Mouse (Mus musculus): Measurements from ENCODE around the gene Olfr557. TPM values are rescaled to one million over a fixed set of nuclear protein-coding genes. Genes with fewer than 3 reads are reported as not detected.

Gene Olfr557
- not detected for polyA plus RNA-seq (2017; shearing (Covaris generic))

GRCm38 (mm10) chr7:102695358-102696125, at the start of gene Olfr557:
Olfr557 (plus strand) TSS chr7:102695910.

GRCm38 (mm10) chr7:102658523-102658922, 37.2 kb upstream of the Olfr557 start, which contains the start of gene Olfr555:
Olfr555 (plus strand) TSS chr7:102658823.

GRCm38 (mm10) chr7:102664599-102664998, 31.1 kb upstream of the Olfr557 start, which contains the start of gene Olfr556:
Olfr556 (plus strand) TSS chr7:102664899.

GRCm38 (mm10) chr7:102686944-102687501, 8.7 kb upstream of the Olfr557 start, which contains the start of gene Trim68:
Trim68 (minus strand) TSS chr7:102687327.

GRCm38 (mm10) chr7:102701915-102702314, 6.2 kb downstream of the Olfr557 start, which contains the start of gene Olfr558:
Olfr558 (plus strand) TSS chr7:102702215.

GRCm38 (mm10) chr7:102718970-102719369, 23.3 kb downstream of the Olfr557 start, which contains the start of gene Olfr33:
Olfr33 (minus strand) TSS chr7:102719070.

GRCm38 (mm10) chr7:102727391-102727790, 31.7 kb downstream of the Olfr557 start, which contains the start of gene Olfr559:
Olfr559 (minus strand) TSS chr7:102727491.

Other genes starting within 250 kb of the Olfr557 start
- under 1 TPM in 1 of 2 experiments, not detected in 1; 0.12 TPM for gene Olfr543, start 214.2 kb upstream of the Olfr557 start, polyA plus RNA-seq (2017; shearing (Covaris generic))
- under 1 TPM in 1 of 2 experiments, not detected in 1; 0.84 TPM for gene Olfr544, start 207.6 kb upstream of the Olfr557 start, polyA plus RNA-seq (2017; shearing (Covaris generic))
- under 1 TPM in 1 of 2 experiments, not detected in 1; 0.41 TPM for gene Olfr545, start 196.3 kb upstream of the Olfr557 start, polyA plus RNA-seq (2017; shearing (Covaris generic))
- gene Olfr547, start 161.2 kb upstream of the Olfr557 start, polyA plus RNA-seq (2017; shearing (Covaris generic)): not detected
- not detected for gene Olfr548-ps1, start 155.0 kb upstream of the Olfr557 start, polyA plus RNA-seq (2017; shearing (Covaris generic))
- gene Olfr549, start 146.0 kb upstream of the Olfr557 start, polyA plus RNA-seq (2017; shearing (Covaris generic)): not detected
- 100 to 1,000 TPM in 1 of 2 experiments, 10 to 100 TPM in 1; 88.3 to 105 TPM for gene Trim21, start 130.4 kb upstream of the Olfr557 start, polyA plus RNA-seq (2017; shearing (Covaris generic))
- not detected for gene Olfr550, start 124.5 kb upstream of the Olfr557 start, polyA plus RNA-seq (2017; shearing (Covaris generic))
- not detected for gene Olfr551, start 104.0 kb upstream of the Olfr557 start, polyA plus RNA-seq (2017; shearing (Covaris generic))
- gene Olfr552, start 98.1 kb upstream of the Olfr557 start, polyA plus RNA-seq (2017; shearing (Covaris generic)): under 1 TPM in 1 of 2 experiments, not detected in 1; 0.04 TPM
- under 1 TPM in 1 of 2 experiments, not detected in 1; 0.41 TPM for gene Olfr553, start 77.7 kb upstream of the Olfr557 start, polyA plus RNA-seq (2017; shearing (Covaris generic))
- gene Olfr554, start 57.5 kb upstream of the Olfr557 start, polyA plus RNA-seq (2017; shearing (Covaris generic)): under 1 TPM in 1 of 2 experiments, not detected in 1; 0.45 TPM
- not detected for gene Olfr555, start 37.1 kb upstream of the Olfr557 start, polyA plus RNA-seq (2017; shearing (Covaris generic))
- under 1 TPM in 1 of 2 experiments, not detected in 1; 0.07 TPM for gene Olfr556, start 31.0 kb upstream of the Olfr557 start, polyA plus RNA-seq (2017; shearing (Covaris generic))
- 1 to 10 TPM; 8.6 to 9.5 TPM for gene Trim68, start 8.6 kb upstream of the Olfr557 start, polyA plus RNA-seq (2017; shearing (Covaris generic))
- gene Olfr558, start 6.3 kb downstream of the Olfr557 start, polyA plus RNA-seq (2017; shearing (Covaris generic)): not detected
- gene Olfr33, start 23.2 kb downstream of the Olfr557 start, polyA plus RNA-seq (2017; shearing (Covaris generic)): not detected
- not detected for gene Olfr559, start 31.6 kb downstream of the Olfr557 start, polyA plus RNA-seq (2017; shearing (Covaris generic))
- not detected for gene Olfr560, start 63.5 kb downstream of the Olfr557 start, polyA plus RNA-seq (2017; shearing (Covaris generic))
- under 1 TPM in 1 of 2 experiments, not detected in 1; 0.14 TPM for gene Olfr78, start 63.6 kb downstream of the Olfr557 start, polyA plus RNA-seq (2017; shearing (Covaris generic))
- gene Olfr561, start 75.3 kb downstream of the Olfr557 start, polyA plus RNA-seq (2017; shearing (Covaris generic)): not detected
- gene Olfr564, start 107.6 kb downstream of the Olfr557 start, polyA plus RNA-seq (2017; shearing (Covaris generic)): not detected
- not detected for gene Olfr566, start 162.9 kb downstream of the Olfr557 start, polyA plus RNA-seq (2017; shearing (Covaris generic))
- under 1 TPM in 1 of 2 experiments, not detected in 1; 0.29 TPM for gene Olfr568, start 181.2 kb downstream of the Olfr557 start, polyA plus RNA-seq (2017; shearing (Covaris generic))
- under 1 TPM in 1 of 2 experiments, not detected in 1; 0.42 TPM for gene Olfr569, start 195.0 kb downstream of the Olfr557 start, polyA plus RNA-seq (2017; shearing (Covaris generic))
- under 1 TPM in 1 of 2 experiments, not detected in 1; 0.12 TPM for gene Olfr570, start 198.7 kb downstream of the Olfr557 start, polyA plus RNA-seq (2017; shearing (Covaris generic))
- gene Olfr571, start 221.6 kb downstream of the Olfr557 start, polyA plus RNA-seq (2017; shearing (Covaris generic)): not detected
- gene Olfr572, start 228.5 kb downstream of the Olfr557 start, polyA plus RNA-seq (2017; shearing (Covaris generic)): not detected
- under 1 TPM in 1 of 2 experiments, not detected in 1; 0.86 TPM for gene Olfr573-ps1, start 246.7 kb downstream of the Olfr557 start, polyA plus RNA-seq (2017; shearing (Covaris generic))